Mouse (Mus musculus) limb, embryonic 13.5 days (tissue): ENCODE measurements around the gene Unc13a. TPM values are rescaled to one million over a fixed set of nuclear protein-coding genes. Genes with fewer than 3 reads are reported as not detected.

ENCODE experiments used
- ATAC-seq: fragments of 200-750 bp; cut with Nextera tagmentation; 2 replicates; pipeline ENCODE4 v1.8.0; 2017; ENCODE audit warnings: low read depth, moderate number of reproducible peaks, moderate TSS enrichment; ENCODE audit not compliant: low FRiP score
- H3K27ac ChIP-seq: fragments of 300-500 bp; sonication (generic); 2 replicates; pipeline ENCODE4 v1.5.1; 2015; ENCODE audit warnings: inconsistent platforms, mild to moderate bottlenecking, moderate library complexity
- H3K27me3 ChIP-seq: fragments of 300-500 bp; sonication (generic); 2 replicates; pipeline ENCODE4 v1.6.1; 2015; ENCODE audit warnings: mild to moderate bottlenecking, inconsistent platforms
- H3K36me3 ChIP-seq: fragments of 300-500 bp; sonication (generic); 2 replicates; pipeline ENCODE4 v1.6.1; 2015; ENCODE audit warnings: inconsistent platforms, mild to moderate bottlenecking, moderate library complexity
- H3K4me1 ChIP-seq: fragments of 300-500 bp; sonication (generic); 2 replicates; pipeline ENCODE4 v1.6.1; 2015; ENCODE audit warnings: inconsistent platforms
- H3K4me2 ChIP-seq: fragments of 300-500 bp; sonication (generic); replicated peaks from 2 replicates; pipeline ENCODE4 v1.6.1; 2015; ENCODE audit warnings: inconsistent platforms, mild to moderate bottlenecking, moderate library complexity
- H3K4me3 ChIP-seq: fragments of 300-500 bp; sonication (generic); 2 replicates; pipeline ENCODE4 v1.5.1; 2015; ENCODE audit warnings: moderate library complexity, mild to moderate bottlenecking, inconsistent platforms
- H3K9ac ChIP-seq: fragments of 300-500 bp; sonication (generic); 2 replicates; pipeline ENCODE4 v1.6.1; 2015; ENCODE audit warnings: mild to moderate bottlenecking, inconsistent platforms
- H3K9me3 ChIP-seq: fragments of 300-500 bp; sonication (generic); 2 replicates; pipeline ENCODE4 v1.6.1; 2016; ENCODE audit warnings: inconsistent platforms
- WGBS: fragments of 180-500 bp; shearing (Covaris S2); methylation state at CpG from one replicate; pipeline ENCODE4 v1.1.7; 2015; 5-methylcytosine and 5-hydroxymethylcytosine counted together
- polyA plus RNA-seq: library from polyadenylated mRNA; unstranded; fragments of >200 nt; fragmentation: Nextera tagmentation; extraction: Ambion mirVana; gene quantifications from 2 replicates; pipeline ENCODE4 v1.2.1, GENCODE M21; 2015

Unc13a gene
- polyA plus RNA-seq, 1 experiment from 2014 or later = 0.75 TPM

- no peak for ATAC-seq
- H3K27ac ChIP-seq = no peak overlapping the region
- 17% methylated on average over 10 of the region's 10 CpGs for WGBS
- H3K36me3 ChIP-seq = no peaks in the 10 kb centered on the region
- H3K27me3 ChIP-seq = peaks cover 100% of the 10 kb centered on the region
- no peak overlapping the region for H3K4me2 ChIP-seq
- H3K9me3 ChIP-seq = no peaks in the 10 kb centered on the region
- peaks cover 29% of the 10 kb centered on the region for H3K4me1 ChIP-seq
- H3K4me3 ChIP-seq = no peak overlapping the region
- no peak overlapping the region for H3K9ac ChIP-seq
Observed at GRCm38 (mm10) chr8:71684701-71685100, 13.1 kb upstream of the Unc13a start.

- no peaks in the 10 kb centered on the region for H3K9me3 ChIP-seq
- H3K27me3 ChIP-seq = peaks cover 100% of the 10 kb centered on the region
- no peak overlapping the region for H3K9ac ChIP-seq
- no peak for ATAC-seq
- H3K4me1 ChIP-seq = peaks cover 34% of the 10 kb centered on the region
- H3K4me3 ChIP-seq = no peak overlapping the region
- no peaks in the 10 kb centered on the region for H3K36me3 ChIP-seq
- 57% methylated on average over 12 of the region's 12 CpGs for WGBS
- no peak overlapping the region for H3K27ac ChIP-seq
- H3K4me2 ChIP-seq = no peak overlapping the region
Observed at GRCm38 (mm10) chr8:71682832-71683231, 11.3 kb upstream of the Unc13a start.

DNA sequence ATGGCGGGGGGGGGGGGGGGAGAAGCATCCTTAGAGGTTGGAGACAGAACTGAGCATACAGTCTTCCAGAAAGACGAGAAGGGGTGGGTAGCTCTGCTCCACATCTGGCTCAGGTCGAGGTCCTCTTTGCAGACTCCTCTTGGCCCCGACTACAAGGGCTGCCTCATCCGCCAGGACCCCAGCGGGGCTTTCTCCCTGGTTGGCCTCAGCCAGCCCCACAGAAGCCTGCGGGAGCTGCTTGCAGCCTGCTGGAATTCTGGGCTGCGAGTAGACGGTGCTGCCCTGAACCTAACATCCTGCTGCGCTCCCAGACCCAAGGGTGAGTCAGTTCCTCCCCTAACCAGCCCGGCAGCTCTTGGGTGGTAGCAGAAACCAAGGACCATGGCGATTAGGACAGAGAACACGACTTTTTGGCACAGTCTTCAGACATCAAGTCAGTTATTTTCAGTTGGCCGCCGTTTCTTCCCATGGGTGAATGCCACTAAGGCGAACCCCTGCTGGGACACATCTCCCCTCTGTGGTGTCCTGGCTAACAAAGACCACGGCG is 9.9 kb upstream of the Unc13a start:
- Histone ChIP-seq H3K9me3 (no peaks in the 10 kb centered on the region), H3K4me2 (no peak overlapping the region), H3K36me3 (no peaks in the 10 kb centered on the region), H3K27ac (no peak overlapping the region), H3K27me3 (peaks cover 99% of the 10 kb centered on the region), H3K4me3 (no peak overlapping the region), H3K9ac (no peak overlapping the region), H3K4me1 (peaks cover 31% of the 10 kb centered on the region)
- 3% methylated on average over 18 of the region's 18 CpGs for WGBS
- no peak for ATAC-seq

GRCm38 (mm10) chr8:71680471-71680870 is 8.9 kb upstream of the Unc13a start:
- 0 out of 2 replicates have a peak overlapping the region, but pooled peaks have one; percentile 11 for H3K4me2 ChIP-seq
- H3K27me3 ChIP-seq = peaks cover 99% of the 10 kb centered on the region
- H3K4me3 ChIP-seq = no peak overlapping the region

DNA sequence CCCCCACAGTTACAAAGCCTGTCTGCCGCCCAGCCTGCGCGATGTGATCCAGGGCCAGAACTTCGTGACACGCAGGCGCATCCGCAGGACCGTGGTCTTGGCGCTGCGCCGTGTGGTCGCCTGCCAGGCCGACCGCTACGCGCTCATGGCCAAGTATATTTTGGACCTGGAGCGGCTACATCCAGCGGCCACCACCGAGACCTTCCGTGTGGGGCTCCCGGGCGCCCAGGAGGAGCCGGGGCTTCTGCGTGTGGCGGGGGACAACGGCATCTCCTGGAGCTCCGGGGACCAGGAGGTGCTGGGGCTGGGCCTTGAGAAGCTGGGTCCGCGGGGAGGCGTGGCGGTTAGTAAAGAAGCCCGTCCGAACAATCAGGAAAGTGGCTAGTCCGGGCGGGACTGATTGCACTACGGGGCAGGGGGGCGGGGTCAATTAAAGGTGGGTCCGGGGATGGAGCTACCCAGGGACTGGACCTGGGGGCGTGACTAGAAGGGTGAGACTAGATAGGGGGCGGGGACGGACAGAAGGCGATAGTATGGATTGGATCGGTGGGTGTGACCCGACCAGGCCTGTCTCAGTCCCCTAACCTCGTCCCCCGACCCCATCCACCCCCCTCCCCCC is 8.1 kb upstream of the Unc13a start:
- Histone ChIP-seq H3K4me3 (peak overlapping the region; percentile 32), H3K4me1 (peaks cover 26% of the 10 kb centered on the region), H3K36me3 (no peaks in the 10 kb centered on the region), H3K9ac (0 out of 2 replicates have a peak overlapping the region, but pooled peaks have one; percentile 39), H3K27ac (no peak overlapping the region), H3K4me2 (peak overlapping the region; percentile 58), H3K27me3 (peaks cover 96% of the 10 kb centered on the region), H3K9me3 (no peaks in the 10 kb centered on the region)
- 5% methylated on average over 44 of the region's 46 CpGs for WGBS
- ATAC-seq = no peak

More at GRCm38 (mm10) chr8:71680471-71680870, 8.9 kb upstream of the Unc13a start:
- no peak for ATAC-seq
- Histone ChIP-seq H3K9ac (no peak overlapping the region), H3K4me1 (peaks cover 28% of the 10 kb centered on the region), H3K9me3 (no peaks in the 10 kb centered on the region), H3K27ac (no peak overlapping the region), H3K36me3 (no peaks in the 10 kb centered on the region)
- WGBS = 4% methylated on average over 21 of the region's 21 CpGs

GRCm38 (mm10) chr8:71679116-71679515 is 7.6 kb upstream of the Unc13a start:
- H3K27ac ChIP-seq = no peak overlapping the region
- 0 out of 2 replicates have a peak overlapping the region, but pooled peaks have one; percentile 39 for H3K9ac ChIP-seq

DNA sequence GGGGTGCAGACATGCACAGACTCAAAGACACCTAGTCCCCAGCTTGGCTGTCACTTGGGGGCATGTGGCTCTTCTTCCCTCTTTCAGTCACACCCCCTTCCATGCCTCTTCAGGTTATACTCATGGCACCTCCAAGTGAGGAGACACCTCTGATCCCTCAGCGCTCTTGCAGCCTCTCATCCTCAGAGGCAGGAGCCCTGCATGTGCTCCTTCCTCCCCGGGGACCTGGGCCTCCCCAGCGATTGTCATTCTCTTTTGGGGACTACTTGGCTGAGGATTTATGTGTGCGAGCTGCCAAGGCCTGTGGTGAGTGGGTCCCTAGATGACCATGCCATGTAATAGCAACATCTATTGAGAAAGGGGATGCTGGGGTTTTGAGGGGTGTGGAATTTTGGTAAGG is 6.7 kb upstream of the Unc13a start:
- Histone ChIP-seq H3K9me3 (no peaks in the 10 kb centered on the region), H3K9ac (no peak overlapping the region), H3K27me3 (peaks cover 84% of the 10 kb centered on the region), H3K4me1 (peaks cover 26% of the 10 kb centered on the region), H3K36me3 (no peaks in the 10 kb centered on the region), H3K4me2 (no peak overlapping the region), H3K27ac (no peak overlapping the region), H3K4me3 (no peak overlapping the region)
- WGBS = 57% methylated on average over 4 of the region's 4 CpGs
- no peak for ATAC-seq

More at GRCm38 (mm10) chr8:71679116-71679515, 7.6 kb upstream of the Unc13a start:
- Histone ChIP-seq H3K27me3 (peaks cover 90% of the 10 kb centered on the region), H3K36me3 (no peaks in the 10 kb centered on the region), H3K4me3 (peak overlapping the region; percentile 32), H3K4me1 (peaks cover 26% of the 10 kb centered on the region), H3K9me3 (no peaks in the 10 kb centered on the region), H3K4me2 (peak overlapping the region; percentile 58)
- 14% methylated on average over 16 of the region's 16 CpGs for WGBS
- no peak for ATAC-seq

DNA sequence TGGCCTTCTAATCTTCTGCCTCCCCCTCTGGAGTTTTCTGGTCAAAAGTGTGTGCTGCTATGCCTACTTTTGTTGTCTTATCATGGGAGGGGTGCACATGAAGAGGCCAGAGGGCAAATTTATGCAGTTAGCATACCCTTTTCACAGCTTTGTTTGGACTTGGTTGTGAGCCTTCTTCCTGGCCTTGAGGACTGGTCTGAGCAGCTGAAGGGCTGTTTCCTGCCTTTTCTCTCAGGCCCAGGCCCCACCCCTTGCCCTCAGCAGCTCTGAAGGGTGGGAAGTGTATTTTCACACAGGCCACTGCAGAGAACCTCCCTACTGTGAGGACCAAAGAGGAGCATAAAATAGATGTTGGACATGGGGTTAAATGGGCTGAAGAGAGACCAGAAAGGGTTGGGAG is 6.0 kb upstream of the Unc13a start:
- no peaks in the 10 kb centered on the region for H3K36me3 ChIP-seq
- no peak overlapping the region for H3K4me2 ChIP-seq
- no peak overlapping the region for H3K27ac ChIP-seq
- H3K4me3 ChIP-seq = no peak overlapping the region
- H3K4me1 ChIP-seq = peaks cover 26% of the 10 kb centered on the region
- H3K9me3 ChIP-seq = no peaks in the 10 kb centered on the region
- 0 out of 2 replicates have a peak overlapping the region, but pooled peaks have one; percentile 5 for H3K9ac ChIP-seq
- ATAC-seq = no peak
- H3K27me3 ChIP-seq = peaks cover 84% of the 10 kb centered on the region

DNA sequence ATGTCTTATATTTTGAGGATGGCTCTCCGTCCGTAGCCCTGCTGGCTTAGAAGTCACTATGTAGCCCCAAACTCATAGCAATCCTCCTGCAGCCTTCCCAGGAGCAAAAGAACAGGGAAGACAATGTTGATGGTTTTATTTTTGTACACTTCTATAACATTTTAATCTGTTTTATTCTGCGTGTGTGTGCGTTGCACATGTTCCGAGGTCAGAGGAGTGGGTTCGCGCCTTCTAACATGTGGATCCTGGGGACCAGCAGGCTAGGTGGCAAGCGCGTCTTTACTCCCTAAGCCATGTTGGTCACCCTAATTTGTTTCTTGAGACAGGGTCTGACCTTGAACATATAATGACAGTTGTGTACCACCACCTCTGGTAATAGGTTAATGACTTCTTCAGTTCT is 5.2 kb upstream of the Unc13a start:
- Histone ChIP-seq H3K36me3 (no peaks in the 10 kb centered on the region), H3K9me3 (no peaks in the 10 kb centered on the region), H3K27ac (no peak overlapping the region), H3K4me3 (peak overlapping the region; percentile 65), H3K4me2 (peak overlapping the region; percentile 87), H3K9ac (peak overlapping the region; percentile 74), H3K27me3 (peaks cover 77% of the 10 kb centered on the region), H3K4me1 (peaks cover 28% of the 10 kb centered on the region)
- ATAC-seq = no peak
- 56% methylated on average over 9 of the region's 9 CpGs for WGBS

DNA sequence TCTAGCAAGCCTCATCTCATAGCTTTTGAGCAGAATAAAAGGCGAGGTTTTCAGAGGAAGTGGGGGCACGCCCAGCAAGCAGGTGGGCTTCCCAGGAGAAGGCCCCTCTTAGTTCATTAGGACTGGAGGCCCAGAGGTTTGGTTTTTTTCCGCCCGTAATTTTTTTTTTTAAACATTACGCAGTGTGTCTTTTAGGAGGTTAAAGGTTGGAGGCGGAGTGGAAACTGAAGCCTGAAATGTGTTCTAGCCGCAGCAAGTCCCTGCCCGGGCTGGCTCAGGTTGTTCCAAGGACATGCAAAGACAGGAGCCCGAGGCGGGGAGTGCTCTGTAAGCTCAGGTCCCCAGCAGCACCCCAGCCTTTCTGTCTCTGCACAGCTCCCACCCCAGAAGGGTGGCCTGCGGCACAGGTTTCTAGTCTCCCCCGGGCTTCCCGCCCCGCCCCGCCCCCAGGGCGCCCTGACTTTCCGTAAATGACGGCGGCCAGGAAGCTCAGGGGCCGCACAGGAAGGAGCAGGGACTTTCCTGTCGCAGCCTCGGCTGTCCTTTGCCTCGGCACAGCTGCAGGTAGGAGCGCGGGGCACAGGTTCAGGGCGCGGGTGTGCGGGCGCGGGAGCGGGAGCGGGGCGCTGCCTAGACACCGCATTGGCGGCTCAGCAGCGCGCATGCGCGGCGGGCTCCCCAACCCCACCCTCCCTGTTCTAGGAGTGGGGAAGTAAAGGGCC is 4.6 kb upstream of the Unc13a start, which contains the start of gene Jak3:
Gene Jak3 (plus strand): TSS at position 277 of the 722 bp plus-strand sequence.
- ATAC-seq = no peak
- H3K27ac ChIP-seq = peak within 1 kb of the TSS; percentile 44; the same call in 1 of the 2 replicates
- peak within 1 kb of the TSS; percentile 87 for H3K4me2 ChIP-seq

GRCm38 (mm10) chr8:71675456-71676019 is 4.0 kb upstream of the Unc13a start:
- WGBS = 24% methylated on average over 9 of the region's 9 CpGs
- Histone ChIP-seq H3K36me3 (no peaks in the 10 kb centered on the region), H3K9me3 (no peaks in the 10 kb centered on the region), H3K4me1 (peaks cover 29% of the 10 kb centered on the region), H3K4me2 (peak overlapping the region; percentile 87), H3K4me3 (peak overlapping the region; percentile 65), H3K27me3 (peaks cover 74% of the 10 kb centered on the region), H3K9ac (peak overlapping the region; percentile 74; the same call in 1 of the 2 replicates), H3K27ac (no peak overlapping the region)
- ATAC-seq = no peak

More for the DNA sequence above, 4.6 kb upstream of the Unc13a start, which contains the start of gene Jak3:
- H3K9me3 ChIP-seq = no peaks in the 10 kb centered on the region
- H3K9ac ChIP-seq = peak within 1 kb of the TSS; percentile 74
- peaks cover 29% of the 10 kb centered on the region for H3K4me1 ChIP-seq
- peaks cover 74% of the 10 kb centered on the region for H3K27me3 ChIP-seq
- H3K36me3 ChIP-seq = no peaks in the 10 kb centered on the region
- H3K4me3 ChIP-seq = peak within 1 kb of the TSS; percentile 65
- 3% methylated on average over 40 of the region's 40 CpGs for WGBS

DNA sequence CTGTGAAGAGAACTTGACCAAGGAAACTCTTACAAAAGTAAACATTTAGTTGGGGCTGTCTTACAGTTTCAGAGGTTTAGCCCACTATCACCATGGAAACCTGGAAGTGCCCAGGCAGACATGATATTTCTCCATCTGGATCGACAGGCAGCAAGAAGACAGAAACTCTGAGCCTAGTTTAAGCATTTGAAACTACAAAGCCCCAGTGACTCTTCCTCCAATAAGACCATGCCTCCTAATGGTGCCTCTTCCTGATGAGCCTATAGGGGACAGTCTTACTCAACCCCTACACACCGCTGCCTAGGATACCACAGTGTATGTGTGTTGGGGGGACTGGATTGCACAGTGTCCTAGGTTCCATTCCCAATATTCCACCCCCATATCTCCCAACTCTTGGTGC is 2.5 kb upstream of the Unc13a start:
- WGBS = 74% methylated on average over 2 of the region's 2 CpGs
- Histone ChIP-seq H3K9me3 (no peaks in the 10 kb centered on the region), H3K27ac (no peak overlapping the region), H3K4me3 (no peak overlapping the region), H3K4me2 (no peak overlapping the region), H3K4me1 (peaks cover 25% of the 10 kb centered on the region), H3K36me3 (no peaks in the 10 kb centered on the region), H3K9ac (no peak overlapping the region), H3K27me3 (peaks cover 74% of the 10 kb centered on the region)
- no peak for ATAC-seq
